Mouse (Mus musculus) MEL (cell line): Measurements from ENCODE around the gene Pnldc1.

Experiments
- CHD1 ChIP-seq: IDR thresholded peaks from 2 replicates; pipeline ENCODE4 v1.6.1; 2012; ENCODE audit warnings: low read depth, mild to moderate bottlenecking, inconsistent platforms, low read length, improper control_type of control experiment
- EP300 ChIP-seq, 2 experiments: IDR thresholded peaks; 2 replicates each; pipeline ENCODE4 v1.6.1; 2011; ENCODE audit warnings: improper control_type of control experiment in 2 of 2, low read length in 2 of 2, low read depth in 1 of 2, mild to moderate bottlenecking in 1 of 2
- ZC3H11A ChIP-seq: IDR thresholded peaks from 2 replicates; pipeline ENCODE4 v1.6.1; 2012; ENCODE audit warnings: low read depth, mild to moderate bottlenecking, inconsistent platforms, low read length, improper control_type of control experiment
- ZMIZ1 ChIP-seq: IDR thresholded peaks from 2 replicates; pipeline ENCODE4 v1.6.1; 2012; ENCODE audit warnings: low read depth, mild to moderate bottlenecking, inconsistent platforms, low read length, improper control_type of control experiment, moderate library complexity

DNA sequence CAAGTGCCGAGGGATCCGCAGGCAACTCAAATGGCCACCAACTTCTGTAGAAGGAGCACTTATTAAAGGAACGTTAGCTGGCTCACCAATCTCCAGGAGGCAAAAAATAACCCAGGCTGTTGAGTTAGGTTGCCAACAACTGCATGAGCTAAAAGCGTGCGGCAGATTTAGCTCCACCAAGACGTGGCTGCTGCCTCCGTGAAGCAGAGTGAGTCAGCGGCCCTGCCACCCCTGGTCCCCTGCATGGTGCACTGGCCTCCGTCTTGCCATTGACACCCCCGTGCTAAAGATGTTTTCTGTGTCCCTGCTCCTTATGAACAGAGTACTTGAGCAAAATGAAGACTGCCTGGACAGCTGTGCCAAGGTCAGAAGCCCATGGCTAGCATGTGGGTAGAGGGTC, 43.2 kb downstream of the Pnldc1 start:
- TF ChIP-seq ZMIZ1, result no peak
- no peak for TF ChIP-seq ZC3H11A
- TF ChIP-seq EP300 (IDR thresholded peaks at IDR 0.05; ENCODE audit: low read depth in 1 of 2, low read length in 2 of 2), result no peak
- TF ChIP-seq CHD1, result no peak
